Mouse (Mus musculus) left cerebral cortex, adult 9 months (tissue): ENCODE results near the gene Plod1.
"Not testable (repeated sequence)": the region's sequence is repeated elsewhere in the genome, so short reads cannot be mapped to it uniquely, and the experiment has no call there.

Experiments
- DNase-seq, 2 experiments: peaks; one replicate each; pipeline ENCODE4 v3.0.0; 2022; ENCODE audit warnings: low spot score in 2 of 2

Gene Plod1

GRCm38 (mm10) chr4:147896411-147896810 lies 40.2 kb downstream of the Plod1 start:
- no peak for DNase-seq

GRCm38 (mm10) chr4:147895815-147896330 lies 40.7 kb downstream of the Plod1 start:
- no peak for DNase-seq

- no peak for DNase-seq
Measured at GRCm38 (mm10) chr4:147890341-147890740, 46.2 kb downstream of the Plod1 start.

- DNase-seq, result no peak
Measured at GRCm38 (mm10) chr4:147888237-147888636, 48.3 kb downstream of the Plod1 start.

GRCm38 (mm10) chr4:147887277-147887676 lies 49.3 kb downstream of the Plod1 start:
- no peak for DNase-seq

GRCm38 (mm10) chr4:147886158-147886557 lies 50.4 kb downstream of the Plod1 start:
- no peak for DNase-seq

GRCm38 (mm10) chr4:147884138-147884537 lies 52.4 kb downstream of the Plod1 start:
- DNase-seq, result no peak

GRCm38 (mm10) chr4:147883041-147883440 lies 53.5 kb downstream of the Plod1 start:
- DNase-seq, result no peak

- no peak for DNase-seq
Measured at GRCm38 (mm10) chr4:147881792-147882191, 54.8 kb downstream of the Plod1 start.

GRCm38 (mm10) chr4:147879865-147880264 lies 56.7 kb downstream of the Plod1 start:
- DNase-seq, result no peak

- no peak for DNase-seq
Measured at GRCm38 (mm10) chr4:147879456-147879855, 57.1 kb downstream of the Plod1 start.

GRCm38 (mm10) chr4:147878537-147878936 lies 58.0 kb downstream of the Plod1 start:
- DNase-seq, result no peak

GRCm38 (mm10) chr4:147875852-147876575 lies 60.6 kb downstream of the Plod1 start:
- no peak for DNase-seq

GRCm38 (mm10) chr4:147869238-147869637 lies 67.3 kb downstream of the Plod1 start:
- no peak for DNase-seq

- DNase-seq, result peak; percentile 98
Measured at GRCm38 (mm10) chr4:147868450-147869031, 68.0 kb downstream of the Plod1 start, which contains the start of the genes Miip and Fv1. TSS of gene Miip (minus strand) at chr4:147868816. TSS of gene Fv1 (plus strand) at chr4:147868979.

- DNase-seq, result no peak
Measured at GRCm38 (mm10) chr4:147867563-147868449, 68.8 kb downstream of the Plod1 start.

GRCm38 (mm10) chr4:147866793-147867192 lies 69.8 kb downstream of the Plod1 start:
- DNase-seq, result not testable (repeated sequence)

- DNase-seq, result no peak
Measured at GRCm38 (mm10) chr4:147866056-147866455, 70.5 kb downstream of the Plod1 start.

GRCm38 (mm10) chr4:147865651-147866050 lies 70.9 kb downstream of the Plod1 start:
- DNase-seq, result no peak

- no peak for DNase-seq
Measured at GRCm38 (mm10) chr4:147862051-147862450, 74.5 kb downstream of the Plod1 start.
